Mouse (Mus musculus): ENCODE measurements around the gene Nkg7. TPM values are rescaled to one million over a fixed set of nuclear protein-coding genes. Genes with fewer than 3 reads are reported as not detected.
A peak's percentile ranks its signal among the peaks of the same experiment; 100 is the strongest.

Gene Nkg7
- polyA plus RNA-seq (2015; fragmentation: Nextera tagmentation; extraction: Ambion mirVana), result 0.20 and 0.49 TPM in 2 replicates

DNA sequence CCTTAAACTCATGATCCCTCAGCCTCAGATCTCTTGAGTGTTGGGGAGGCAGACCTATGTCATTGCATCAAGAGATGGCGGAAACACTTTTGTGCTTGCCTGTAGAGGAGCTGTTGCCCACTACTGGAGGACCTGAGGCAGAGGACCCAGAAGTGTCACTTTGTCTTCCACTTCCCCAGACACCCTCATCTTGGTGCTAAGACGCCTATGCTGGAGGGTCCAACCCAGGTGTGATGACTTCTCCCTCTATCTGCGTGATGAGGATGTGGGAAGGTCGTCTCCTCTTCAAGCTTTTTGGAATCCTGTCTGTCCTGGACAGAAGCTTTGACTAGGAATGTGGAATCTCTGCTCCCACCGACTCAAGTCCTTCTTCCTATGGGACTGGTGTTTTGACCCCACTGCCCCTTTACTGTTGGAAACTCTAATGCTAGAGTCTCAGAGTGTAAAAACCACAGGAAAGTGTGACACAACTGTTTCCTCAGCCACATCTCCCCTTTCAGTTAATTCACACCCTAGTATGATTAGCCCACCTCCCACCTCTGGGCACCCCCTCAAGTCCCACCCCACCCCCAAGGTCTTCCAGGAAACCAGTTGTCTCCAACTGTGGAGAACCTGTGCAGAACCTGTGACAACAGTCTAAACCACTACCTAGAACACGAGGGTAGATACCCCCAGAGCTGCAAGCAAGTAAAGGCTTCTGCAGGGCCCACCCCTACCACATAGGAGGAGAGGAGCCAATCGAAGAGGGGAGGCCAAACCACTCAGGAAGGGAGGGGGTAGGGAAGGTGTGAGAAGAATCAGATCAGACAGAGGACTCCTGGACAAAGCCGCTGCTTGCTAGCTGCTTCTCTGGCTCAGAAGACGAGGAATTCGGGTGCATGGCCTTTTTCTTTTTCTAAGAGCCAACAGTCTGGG is at the start of gene Nkg7:
Gene Nkg7, plus strand, starts transcription at position 733 of the 915 bp plus-strand sequence.
- Histone ChIP-seq H3K36me3 (ENCODE audit: insufficient read depth, low read length) (no peaks in the 10 kb centered on the region), H3K27ac (no peak within 1 kb of the TSS), H3K27me3 (ENCODE audit: insufficient read depth, low read length) (no peaks in the 10 kb centered on the region), H3K4me3 (replicated peaks; ENCODE audit: low read depth, low read length) (no peak within 1 kb of the TSS), H3K4me2 (ENCODE audit: low read length) (no peak within 1 kb of the TSS), H3K9ac (ENCODE audit: low read depth, low read length) (no peak within 1 kb of the TSS), H3K4me1 (replicated peaks; ENCODE audit: insufficient read depth, low read length) (no peaks in the 10 kb centered on the region), H3K9me3 (replicated peaks; ENCODE audit: low read length) (no peaks in the 10 kb centered on the region)
- no peak for TF ChIP-seq CTCF (IDR thresholded peaks at IDR 0.05; ENCODE audit: low read depth)
- DNase-seq (ENCODE audit: low spot score), result no peak
- WGBS, result 65% methylated on average over 10 of the region's 10 CpGs
- ATAC-seq (replicated peaks; ENCODE audit: low FRiP score, low read depth), result no peak

DNA sequence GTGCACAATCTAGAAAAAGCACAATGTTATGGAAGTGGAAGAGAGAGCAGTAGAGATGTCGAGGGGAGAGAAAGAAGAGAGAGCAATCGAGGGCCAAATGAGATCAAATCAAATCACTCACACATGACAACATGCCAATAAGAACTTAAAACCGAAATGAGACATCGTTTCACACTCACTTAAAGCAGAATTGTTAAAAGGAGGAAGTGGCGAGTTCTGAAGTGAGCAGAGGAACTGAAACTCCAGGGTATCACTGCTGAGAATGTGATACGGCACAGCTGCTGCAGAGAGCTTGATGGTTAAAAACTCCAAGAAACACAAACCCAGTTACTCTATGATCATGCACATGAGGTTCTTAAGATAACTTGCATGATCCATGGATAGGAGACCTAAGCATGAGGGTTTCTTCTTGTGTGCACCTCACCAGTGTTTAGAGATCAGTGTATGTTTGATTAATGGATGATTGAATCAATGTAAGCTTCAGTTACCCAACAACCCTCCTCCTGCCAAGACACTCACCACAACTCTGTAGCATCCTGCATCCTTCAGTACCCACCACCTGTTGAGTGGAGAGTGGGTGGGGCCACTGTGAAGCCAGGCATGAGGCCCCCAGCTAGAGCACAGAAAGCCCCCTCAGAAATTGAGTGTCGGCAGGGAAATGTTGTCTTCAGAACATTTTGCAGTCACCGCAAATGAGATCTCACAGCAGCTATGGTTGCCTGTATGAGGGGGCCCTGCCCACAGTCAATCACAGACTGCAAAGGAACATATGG is 44.3 kb upstream of the Nkg7 start:
- no peaks in the 10 kb centered on the region for H3K36me3 ChIP-seq (ENCODE audit: insufficient read depth, low read length)
- H3K4me3 ChIP-seq (replicated peaks; ENCODE audit: low read depth, low read length), result no peak overlapping the region
- H3K9me3 ChIP-seq (replicated peaks; ENCODE audit: low read length), result no peaks in the 10 kb centered on the region
- DNase-seq (ENCODE audit: low spot score), result no peak
- H3K27ac ChIP-seq, result no peak overlapping the region
- 68% methylated on average over 8 of the region's 8 CpGs for WGBS
- no peak for TF ChIP-seq CTCF (IDR thresholded peaks at IDR 0.05; ENCODE audit: low read depth)
- no peaks in the 10 kb centered on the region for H3K4me1 ChIP-seq (replicated peaks; ENCODE audit: insufficient read depth, low read length)
- no peak overlapping the region for H3K4me2 ChIP-seq (ENCODE audit: low read length)
- ATAC-seq (replicated peaks; ENCODE audit: low FRiP score, low read depth), result no peak
- no peak overlapping the region for H3K9ac ChIP-seq (ENCODE audit: low read depth, low read length)
- H3K27me3 ChIP-seq (ENCODE audit: insufficient read depth, low read length), result no peaks in the 10 kb centered on the region

DNA sequence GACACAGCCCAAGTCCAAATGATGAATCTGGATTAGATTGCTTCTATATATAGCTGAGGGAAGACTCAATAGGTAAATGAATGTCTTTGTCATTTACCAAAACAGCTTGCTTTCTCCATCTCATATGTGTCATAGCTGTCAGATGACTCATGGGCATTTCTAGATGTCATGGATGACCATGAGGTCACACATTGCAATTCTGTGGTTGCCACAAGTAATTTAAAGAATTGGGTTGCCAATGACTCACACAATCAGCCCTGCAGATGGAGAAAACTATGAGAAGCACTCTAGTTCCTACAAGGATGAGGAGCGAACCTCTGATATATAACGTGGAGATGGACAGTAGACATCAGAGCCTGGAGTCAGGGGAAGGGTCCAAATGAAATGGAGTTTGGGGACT is 37.4 kb upstream of the Nkg7 start:
- H3K4me2 ChIP-seq (ENCODE audit: low read length), result no peak overlapping the region
- H3K4me1 ChIP-seq (replicated peaks; ENCODE audit: insufficient read depth, low read length), result no peaks in the 10 kb centered on the region
- WGBS, result 82% methylated on average over 2 of the region's 2 CpGs
- no peak overlapping the region for H3K4me3 ChIP-seq (replicated peaks; ENCODE audit: low read depth, low read length)
- no peak overlapping the region for H3K9ac ChIP-seq (ENCODE audit: low read depth, low read length)
- TF ChIP-seq CTCF (IDR thresholded peaks at IDR 0.05; ENCODE audit: low read depth), result no peak
- no peak overlapping the region for H3K27ac ChIP-seq
- H3K9me3 ChIP-seq (replicated peaks; ENCODE audit: low read length), result no peaks in the 10 kb centered on the region
- H3K27me3 ChIP-seq (ENCODE audit: insufficient read depth, low read length), result no peaks in the 10 kb centered on the region
- no peaks in the 10 kb centered on the region for H3K36me3 ChIP-seq (ENCODE audit: insufficient read depth, low read length)
- ATAC-seq (replicated peaks; ENCODE audit: low FRiP score, low read depth) (no peak), DNase-seq (ENCODE audit: low spot score) (no peak)

DNA sequence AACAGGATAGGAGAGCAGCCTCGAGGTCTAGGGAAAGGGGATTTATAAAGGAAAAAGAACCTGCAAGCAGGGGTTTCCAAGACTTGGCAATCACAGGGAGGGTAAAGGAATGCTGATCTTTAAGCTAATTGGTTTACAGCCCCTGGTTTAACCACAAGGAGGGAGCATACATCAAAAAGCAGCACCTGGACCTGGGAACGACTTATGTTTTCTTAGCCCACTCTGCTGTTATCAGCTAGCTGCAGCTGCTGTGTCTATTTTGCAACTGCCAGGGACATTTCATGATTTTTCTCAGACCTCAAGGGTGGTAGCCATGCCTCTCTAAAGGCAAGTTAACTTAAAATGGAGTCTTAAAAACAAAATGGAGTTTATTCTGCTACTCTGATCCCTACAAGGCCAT is 34.2 kb upstream of the Nkg7 start:
- Histone ChIP-seq H3K4me1 (replicated peaks; ENCODE audit: insufficient read depth, low read length) (no peaks in the 10 kb centered on the region), H3K4me3 (replicated peaks; ENCODE audit: low read depth, low read length) (no peak overlapping the region), H3K27ac (no peak overlapping the region), H3K36me3 (ENCODE audit: insufficient read depth, low read length) (no peaks in the 10 kb centered on the region), H3K4me2 (ENCODE audit: low read length) (no peak overlapping the region), H3K9ac (ENCODE audit: low read depth, low read length) (no peak overlapping the region), H3K27me3 (ENCODE audit: insufficient read depth, low read length) (no peaks in the 10 kb centered on the region), H3K9me3 (replicated peaks; ENCODE audit: low read length) (no peaks in the 10 kb centered on the region)
- ATAC-seq (replicated peaks; ENCODE audit: low FRiP score, low read depth) (no peak), DNase-seq (ENCODE audit: low spot score) (no peak)
- TF ChIP-seq CTCF (IDR thresholded peaks at IDR 0.05; ENCODE audit: low read depth), result no peak
- 4% methylated on average over 2 of the region's 2 CpGs for WGBS

DNA sequence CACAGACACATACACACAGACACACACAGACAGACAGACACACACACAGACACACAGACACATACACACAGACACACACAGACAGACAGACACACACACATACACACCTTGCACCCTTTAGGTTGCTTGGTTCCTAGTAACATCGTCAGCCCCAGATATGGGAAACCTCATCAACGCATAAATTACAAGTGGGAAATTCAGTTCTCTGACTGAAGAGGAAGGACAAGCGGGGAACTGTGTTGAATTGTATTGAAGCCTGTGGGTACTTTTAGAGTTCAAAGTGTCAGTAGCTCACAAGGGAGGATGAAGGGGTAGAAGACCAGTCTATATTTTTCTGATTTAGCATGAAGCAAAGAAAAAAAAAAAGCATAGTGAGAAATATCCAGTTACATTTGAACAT is 29.3 kb upstream of the Nkg7 start:
- Histone ChIP-seq H3K9ac (ENCODE audit: low read depth, low read length) (no peak overlapping the region), H3K4me3 (replicated peaks; ENCODE audit: low read depth, low read length) (no peak overlapping the region), H3K4me2 (ENCODE audit: low read length) (no peak overlapping the region), H3K9me3 (replicated peaks; ENCODE audit: low read length) (no peaks in the 10 kb centered on the region), H3K36me3 (ENCODE audit: insufficient read depth, low read length) (no peaks in the 10 kb centered on the region), H3K27me3 (ENCODE audit: insufficient read depth, low read length) (no peaks in the 10 kb centered on the region), H3K4me1 (replicated peaks; ENCODE audit: insufficient read depth, low read length) (no peaks in the 10 kb centered on the region), H3K27ac (no peak overlapping the region)
- ATAC-seq (replicated peaks; ENCODE audit: low FRiP score, low read depth), result no peak
- no peak for DNase-seq (ENCODE audit: low spot score)
- TF ChIP-seq CTCF (IDR thresholded peaks at IDR 0.05; ENCODE audit: low read depth), result no peak
- WGBS, result 73% methylated on average over 3 of the region's 3 CpGs

DNA sequence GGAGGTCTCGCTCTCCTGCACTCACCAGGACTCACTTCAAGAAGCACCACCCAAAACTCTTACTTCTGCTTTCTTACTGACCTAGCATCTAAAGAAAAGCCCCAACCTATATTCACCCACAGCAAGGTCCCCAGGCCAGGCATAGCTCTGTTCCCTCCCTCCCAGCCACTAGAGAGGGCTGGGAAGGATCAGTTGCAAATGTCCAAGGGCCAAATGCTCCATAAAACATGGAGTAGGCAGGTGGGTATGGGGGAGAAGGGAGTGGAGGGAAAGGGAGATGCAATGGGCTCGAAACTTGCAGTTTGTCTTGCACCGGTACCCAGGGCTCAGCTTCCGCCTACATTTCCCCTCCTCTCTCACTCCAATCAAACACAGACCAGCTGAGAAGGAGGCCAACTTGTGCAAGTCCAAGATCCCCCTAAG is 28.7 kb upstream of the Nkg7 start, which contains the start of gene Siglecg:
Gene Siglecg, plus strand, starts transcription at position 74 of the 423 bp plus-strand sequence.
- no peaks in the 10 kb centered on the region for H3K36me3 ChIP-seq (ENCODE audit: insufficient read depth, low read length)
- no peak within 1 kb of the TSS for H3K4me2 ChIP-seq (ENCODE audit: low read length)
- 30% methylated on average over 4 of the region's 4 CpGs for WGBS
- H3K9ac ChIP-seq (ENCODE audit: low read depth, low read length), result no peak within 1 kb of the TSS
- no peak within 1 kb of the TSS for H3K4me3 ChIP-seq (replicated peaks; ENCODE audit: low read depth, low read length)
- ATAC-seq (replicated peaks; ENCODE audit: low FRiP score, low read depth) (peak; percentile 61; the same call in 1 of the 2 replicates), DNase-seq (ENCODE audit: low spot score) (peak; percentile 73)
- no peaks in the 10 kb centered on the region for H3K4me1 ChIP-seq (replicated peaks; ENCODE audit: insufficient read depth, low read length)
- no peak within 1 kb of the TSS for H3K27ac ChIP-seq
- no peak for TF ChIP-seq CTCF (IDR thresholded peaks at IDR 0.05; ENCODE audit: low read depth)
- no peaks in the 10 kb centered on the region for H3K9me3 ChIP-seq (replicated peaks; ENCODE audit: low read length)
- no peaks in the 10 kb centered on the region for H3K27me3 ChIP-seq (ENCODE audit: insufficient read depth, low read length)

All from kidney, postnatal 0 days (tissue).